Mouse (Mus musculus) CH12.LX (cell line): ENCODE results near the gene Wdfy3. TPM values are rescaled to one million over a fixed set of nuclear protein-coding genes. Genes with fewer than 3 reads are reported as not detected.

Experiments
- DNase-seq: peaks from one replicate; pipeline ENCODE4 v3.0.0-alpha.2; 2013; ENCODE audit errors: extremely low read depth
- H3K27ac ChIP-seq: 2 replicates; pipeline ENCODE4 v1.5.1; 2012; ENCODE audit warnings: low read depth, mild to moderate bottlenecking, control low read depth, moderate library complexity; ENCODE audit not compliant: insufficient read depth
- H3K27me3 ChIP-seq: replicated peaks from 2 replicates; pipeline ENCODE3; 2012; ENCODE audit warnings: inconsistent platforms
- H3K36me3 ChIP-seq, 2 experiments: replicated peaks in 1 of 2; 2 replicates each; pipeline versions ENCODE3 to v1.6.1; 2012; ENCODE audit warnings: inconsistent platforms in 1 of 2, low read length in 1 of 2, mild to moderate bottlenecking in 1 of 2, mixed read lengths in 1 of 2, moderate library complexity in 1 of 2; ENCODE audit not compliant: control insufficient read depth in 1 of 2, insufficient read depth in 1 of 2
- H3K4me1 ChIP-seq, 2 experiments: 2 replicates each; pipeline ENCODE4 v1.6.1; 2012; ENCODE audit warnings: inconsistent platforms in 1 of 2, moderate library complexity in 1 of 2; ENCODE audit not compliant: insufficient read depth in 2 of 2, control insufficient read depth in 1 of 2
- H3K4me2 ChIP-seq: 2 replicates; pipeline ENCODE4 v1.6.1; 2012; ENCODE audit warnings: low read depth, mild to moderate bottlenecking, control low read depth; ENCODE audit not compliant: poor library complexity, insufficient read depth, severe bottlenecking
- H3K4me3 ChIP-seq, 3 experiments: fragments of 150-350 bp in 1 of 3; sonication (generic) in 1 of 3; replicated peaks in 1 of 3; 2 replicates each; pipeline versions ENCODE3 to v1.5.1; 2011 to 2012; ENCODE audit warnings: low read depth in 2 of 3, low read length in 2 of 3, mild to moderate bottlenecking in 2 of 3, moderate library complexity in 2 of 3, control low read depth in 1 of 3, improper control_type of control experiment in 1 of 3, inconsistent platforms in 1 of 3, mixed read lengths in 1 of 3; ENCODE audit not compliant: poor library complexity in 1 of 3
- H3K79me2 ChIP-seq: replicated peaks from 2 replicates; pipeline ENCODE4 v1.6.1; 2012; ENCODE audit warnings: mild to moderate bottlenecking, moderate library complexity; ENCODE audit not compliant: control insufficient read depth, poor library complexity, insufficient read depth, severe bottlenecking; ENCODE audit errors: extremely low read depth
- H3K9ac ChIP-seq: 2 replicates; pipeline ENCODE4 v1.6.1; 2012; ENCODE audit warnings: low read depth, mild to moderate bottlenecking, control low read depth, moderate library complexity; ENCODE audit not compliant: insufficient read depth
- H3K9me3 ChIP-seq: replicated peaks from 2 replicates; pipeline ENCODE3; 2012; ENCODE audit warnings: low read length, inconsistent platforms, mixed read lengths
- BHLHE40 ChIP-seq: IDR thresholded peaks from 2 replicates; pipeline ENCODE4 v1.6.1; 2011; ENCODE audit warnings: mild to moderate bottlenecking, low read depth, low read length, improper control_type of control experiment
- CTCF ChIP-seq, 2 experiments: IDR thresholded peaks in 1 of 2; conservative IDR thresholded peaks in 1 of 2; 2 replicates each; pipeline ENCODE4 v1.5.1; 2011 to 2012; ENCODE audit warnings: low read depth in 2 of 2, low read length in 2 of 2, improper control_type of control experiment in 1 of 2, inconsistent platforms in 1 of 2, mild to moderate bottlenecking in 1 of 2, moderate library complexity in 1 of 2
- E2F4 ChIP-seq: IDR thresholded peaks from 2 replicates; pipeline ENCODE4 v1.6.1; 2011; ENCODE audit warnings: low read depth, low read length, improper control_type of control experiment; ENCODE audit not compliant: insufficient replicate concordance
- ELF1 ChIP-seq: IDR thresholded peaks from 2 replicates; pipeline ENCODE4 v1.6.1; 2014; ENCODE audit warnings: low read depth, mild to moderate bottlenecking, inconsistent platforms, low read length, improper control_type of control experiment
- EP300 ChIP-seq: IDR thresholded peaks from 2 replicates; pipeline ENCODE4 v1.6.1; 2011; ENCODE audit warnings: low read length, improper control_type of control experiment
- ETS1 ChIP-seq: conservative IDR thresholded peaks from 2 replicates; pipeline ENCODE4 v1.6.1; 2012; ENCODE audit warnings: low read depth, mild to moderate bottlenecking, inconsistent platforms, low read length, improper control_type of control experiment, moderate library complexity
- GABPA ChIP-seq: IDR thresholded peaks from 2 replicates; pipeline ENCODE4 v1.6.1; 2012; ENCODE audit warnings: low read depth, low read length, improper control_type of control experiment, inconsistent platforms; ENCODE audit not compliant: insufficient replicate concordance
- IRF4 ChIP-seq: IDR thresholded peaks from 2 replicates; pipeline ENCODE4 v1.6.1; 2014; ENCODE audit warnings: low read depth, mild to moderate bottlenecking, inconsistent platforms, low read length, improper control_type of control experiment
- JUN ChIP-seq: IDR thresholded peaks from 2 replicates; pipeline ENCODE4 v1.6.1; 2011; ENCODE audit warnings: low read depth, mild to moderate bottlenecking, low read length, improper control_type of control experiment, moderate library complexity; ENCODE audit not compliant: insufficient read depth
- KAT2A ChIP-seq: IDR thresholded peaks from 2 replicates; pipeline ENCODE4 v1.6.1; 2012; ENCODE audit warnings: low read length, improper control_type of control experiment, inconsistent platforms; ENCODE audit not compliant: insufficient replicate concordance
- MAZ ChIP-seq: IDR thresholded peaks from 2 replicates; pipeline ENCODE4 v1.6.1; 2012; ENCODE audit warnings: low read depth, mild to moderate bottlenecking, inconsistent platforms, low read length, improper control_type of control experiment, moderate library complexity
- MYC ChIP-seq: IDR thresholded peaks from 2 replicates; pipeline ENCODE4 v1.6.1; 2011; ENCODE audit warnings: low read depth, mild to moderate bottlenecking, improper control_type of control experiment, low read length
- NELFE ChIP-seq: IDR thresholded peaks from 2 replicates; pipeline ENCODE4 v1.6.1; 2011; ENCODE audit warnings: low read depth, low read length, improper control_type of control experiment
- NRF1 ChIP-seq: IDR thresholded peaks from 2 replicates; pipeline ENCODE4 v1.6.1; 2014; ENCODE audit warnings: low read depth, mild to moderate bottlenecking, inconsistent platforms, low read length, improper control_type of control experiment, moderate library complexity
- PAX5 ChIP-seq: IDR thresholded peaks from 2 replicates; pipeline ENCODE4 v1.6.1; 2012; ENCODE audit warnings: low read length, inconsistent platforms, mixed read lengths
- POLR2A ChIP-seq: IDR thresholded peaks from 2 replicates; pipeline ENCODE4 v1.6.1; 2011; ENCODE audit warnings: low read depth, mild to moderate bottlenecking, improper control_type of control experiment, low read length
- RAD21 ChIP-seq: IDR thresholded peaks from 2 replicates; pipeline ENCODE4 v1.6.1; 2011; ENCODE audit warnings: low read depth, mild to moderate bottlenecking, low read length, improper control_type of control experiment, moderate library complexity
- SMC3 ChIP-seq: IDR thresholded peaks from 2 replicates; pipeline ENCODE4 v1.6.1; 2011; ENCODE audit warnings: low read depth, low read length, improper control_type of control experiment
- UBTF ChIP-seq: IDR thresholded peaks from 2 replicates; pipeline ENCODE4 v1.6.1; 2012; ENCODE audit warnings: low read depth, mild to moderate bottlenecking, inconsistent platforms, low read length, improper control_type of control experiment, moderate library complexity
- USF2 ChIP-seq: conservative IDR thresholded peaks from 2 replicates; pipeline ENCODE4 v1.6.1; 2011; ENCODE audit warnings: low read depth, low read length, improper control_type of control experiment
- ZC3H11A ChIP-seq: IDR thresholded peaks from 2 replicates; pipeline ENCODE4 v1.6.1; 2012; ENCODE audit warnings: low read depth, mild to moderate bottlenecking, inconsistent platforms, low read length, improper control_type of control experiment
- ZKSCAN1 ChIP-seq: IDR thresholded peaks from 2 replicates; pipeline ENCODE4 v1.6.1; 2012; ENCODE audit warnings: low read depth, inconsistent platforms, low read length, improper control_type of control experiment, borderline replicate concordance
- ZMIZ1 ChIP-seq: IDR thresholded peaks from 2 replicates; pipeline ENCODE4 v1.6.1; 2012; ENCODE audit warnings: low read depth, mild to moderate bottlenecking, inconsistent platforms, low read length, improper control_type of control experiment
- ZNF384 ChIP-seq: IDR thresholded peaks from 2 replicates; pipeline ENCODE4 v1.6.1; 2012; ENCODE audit warnings: low read depth, low read length, improper control_type of control experiment, inconsistent platforms
- dilution Hi-C: fragments of 300-500 bp; cut with MboI; formaldehyde crosslinking; loops from 2 replicates; pipeline ENCODE4 v1.14.3; 2020; ENCODE audit warnings: low sequenced_read_pairs; ENCODE audit not compliant: extremely low pct_unique_long_range_greater_than_20kb, extremely low pct_ligation_motif_present
- in situ Hi-C: fragments of 300-500 bp; cut with MboI; formaldehyde crosslinking; loops from 3 replicates; pipeline ENCODE4 v1.14.3; 2019; ENCODE audit warnings: low sequenced_read_pairs, low pct_ligation_motif_present, low pct_unique_long_range_greater_than_20kb, mixed read lengths
- polyA plus RNA-seq: library from polyadenylated mRNA; unstranded; fragments of >175 nt; gene quantifications from 2 replicates; pipeline ENCODE4 v1.2.1, GENCODE M21; 2012; ENCODE audit warnings: low read depth; ENCODE audit not compliant: insufficient read length
- total RNA-seq, 2 experiments: library from RNA; depleted of rRNA; stranded (reverse); fragments of 300-350 nt in 1 of 2; fragments of >200 nt in 1 of 2; gene quantifications; 2 replicates each; pipeline ENCODE4 v1.2.3; 2012 to 2014

The Wdfy3 gene
- total and polyA plus RNA-seq, 3 experiments: not detected

GRCm38 (mm10) chr5:101858891-101859436 is 210.8 kb downstream of the Wdfy3 start:
- no peaks in the 10 kb centered on the region for H3K36me3 ChIP-seq
- H3K27me3 ChIP-seq: no peaks in the 10 kb centered on the region
- H3K4me3 ChIP-seq: no peak overlapping the region
- TF ChIP-seq ELF1: no peak
- no peak for TF ChIP-seq KAT2A
- TF ChIP-seq ZNF384: no peak
- TF ChIP-seq ZMIZ1: no peak
- TF ChIP-seq USF2: no peak
- no peak for TF ChIP-seq NELFE
- TF ChIP-seq ETS1: no peak
- TF ChIP-seq SMC3: no peak
- no peak for TF ChIP-seq UBTF
- TF ChIP-seq IRF4: no peak
- TF ChIP-seq E2F4: no peak
- no peak for TF ChIP-seq MYC
- TF ChIP-seq NRF1: no peak
- TF ChIP-seq ZC3H11A: no peak
- H3K4me1 ChIP-seq: no peaks in the 10 kb centered on the region
- in situ Hi-C loops: no loop called here
- no peaks in the 10 kb centered on the region for H3K79me2 ChIP-seq
- dilution Hi-C loops: no loop called here
- H3K27ac ChIP-seq: no peak overlapping the region
- no peak for DNase-seq
- no peak overlapping the region for H3K9ac ChIP-seq
- peaks cover 81% of the 10 kb centered on the region for H3K9me3 ChIP-seq
- H3K4me2 ChIP-seq: no peak overlapping the region

GRCm38 (mm10) chr5:101855475-101855874 is 214.2 kb downstream of the Wdfy3 start:
- TF ChIP-seq CTCF (conservative IDR thresholded peaks at IDR 0.05 in 1 of 2, IDR thresholded peaks at IDR 0.05 in 1 of 2; ENCODE audit: low read depth in 2 of 2, low read length in 2 of 2): no peak
- TF ChIP-seq ELF1: no peak
- no peak for TF ChIP-seq JUN
- no peak for TF ChIP-seq NRF1
- no peak for TF ChIP-seq PAX5
- no peak for TF ChIP-seq ETS1
- TF ChIP-seq UBTF: no peak
- TF ChIP-seq ZNF384: no peak
- TF ChIP-seq POLR2A: no peak
- no peak for TF ChIP-seq IRF4
- TF ChIP-seq ZC3H11A: no peak
- no peak for TF ChIP-seq GABPA
- TF ChIP-seq EP300: no peak
- no peak for TF ChIP-seq BHLHE40
- no peak for TF ChIP-seq RAD21
- no peak for TF ChIP-seq ZKSCAN1
- TF ChIP-seq MAZ: no peak
- no peaks in the 10 kb centered on the region for H3K27me3 ChIP-seq
- H3K4me1 ChIP-seq: no peaks in the 10 kb centered on the region
- in situ Hi-C loops (no loop called here), dilution Hi-C loops (no loop called here)
- H3K79me2 ChIP-seq: no peaks in the 10 kb centered on the region
- no peak overlapping the region for H3K4me2 ChIP-seq
- H3K4me3 ChIP-seq: no peak overlapping the region
- H3K36me3 ChIP-seq: no peaks in the 10 kb centered on the region
- DNase-seq: no peak
- peaks cover 82% of the 10 kb centered on the region for H3K9me3 ChIP-seq
- H3K27ac ChIP-seq: no peak overlapping the region
- H3K9ac ChIP-seq: no peak overlapping the region
